Mouse (Mus musculus): ENCODE data around the gene Aes. TPM values are rescaled to one million over a fixed set of nuclear protein-coding genes. Genes with fewer than 3 reads are reported as not detected.

The Aes gene
- polyA plus RNA-seq, 1 experiment from 2014 or later = 404 TPM

GRCm38 (mm10) chr10:81537429-81537828 is 21.9 kb upstream of the Aes start:
- H3K4me1 ChIP-seq (ENCODE audit: insufficient read depth) = no peaks in the 10 kb centered on the region
- H3K27me3 ChIP-seq (ENCODE audit: insufficient read depth, low read length) = no peaks in the 10 kb centered on the region
- H3K4me2 ChIP-seq = no peak overlapping the region
- H3K9ac ChIP-seq = no peak overlapping the region
- DNase-seq (no peak), ATAC-seq (ENCODE audit: insufficient read depth) (no peak)
- H3K36me3 ChIP-seq (ENCODE audit: insufficient read depth) = peaks cover 35% of the 10 kb centered on the region
- WGBS = 95% methylated on average over 2 of the region's 2 CpGs
- no peaks in the 10 kb centered on the region for H3K9me3 ChIP-seq (ENCODE audit: low read depth, low read length)
- no peak overlapping the region for H3K27ac ChIP-seq (ENCODE audit: low read depth)
- no peak for TF ChIP-seq CTCF (IDR thresholded peaks at IDR 0.05; ENCODE audit: low read depth)
- H3K4me3 ChIP-seq (ENCODE audit: low read depth, low read length) = no peak overlapping the region

GRCm38 (mm10) chr10:81538321-81539048 is 20.8 kb upstream of the Aes start:
- Histone ChIP-seq H3K9ac (no peak overlapping the region), H3K4me2 (no peak overlapping the region), H3K4me1 (ENCODE audit: insufficient read depth) (0 out of 2 replicates have a peak, but pooled peaks cover 8% of the 10 kb centered on the region), H3K27ac (ENCODE audit: low read depth) (no peak overlapping the region), H3K9me3 (ENCODE audit: low read depth, low read length) (no peaks in the 10 kb centered on the region), H3K4me3 (ENCODE audit: low read depth, low read length) (no peak overlapping the region), H3K27me3 (ENCODE audit: insufficient read depth, low read length) (no peaks in the 10 kb centered on the region), H3K36me3 (ENCODE audit: insufficient read depth) (peaks cover 31% of the 10 kb centered on the region)
- ATAC-seq (ENCODE audit: insufficient read depth) (no peak), DNase-seq (no peak)
- TF ChIP-seq CTCF (IDR thresholded peaks at IDR 0.05; ENCODE audit: low read depth) = no peak
- WGBS = 79% methylated on average over 3 of the region's 3 CpGs

GRCm38 (mm10) chr10:81541363-81541762 is 17.9 kb upstream of the Aes start:
- H3K36me3 ChIP-seq (ENCODE audit: insufficient read depth) = peaks cover 15% of the 10 kb centered on the region
- 72% methylated on average over 5 of the region's 5 CpGs for WGBS

GRCm38 (mm10) chr10:81541803-81542202 is 17.5 kb upstream of the Aes start:
- H3K9me3 ChIP-seq (ENCODE audit: low read depth, low read length) = no peaks in the 10 kb centered on the region
- TF ChIP-seq CTCF (IDR thresholded peaks at IDR 0.05; ENCODE audit: low read depth) = no peak
- H3K9ac ChIP-seq = peak overlapping the region; percentile 32
- H3K4me2 ChIP-seq = peak overlapping the region; percentile 27; the same call in 1 of the 2 replicates
- 0 out of 2 replicates have a peak, but pooled peaks cover 8% of the 10 kb centered on the region for H3K4me1 ChIP-seq (ENCODE audit: insufficient read depth)
- ATAC-seq (ENCODE audit: insufficient read depth) (no peak), DNase-seq (peak; percentile 29)
- no peak overlapping the region for H3K4me3 ChIP-seq (ENCODE audit: low read depth, low read length)
- 50% methylated on average over 10 of the region's 10 CpGs for WGBS
- H3K36me3 ChIP-seq (ENCODE audit: insufficient read depth) = peaks cover 15% of the 10 kb centered on the region
- no peak overlapping the region; the same call in 1 of the 2 replicates for H3K27ac ChIP-seq (ENCODE audit: low read depth)
- H3K27me3 ChIP-seq (ENCODE audit: insufficient read depth, low read length) = no peaks in the 10 kb centered on the region

More at GRCm38 (mm10) chr10:81541363-81541762, 17.9 kb upstream of the Aes start:
- no peak for TF ChIP-seq CTCF (IDR thresholded peaks at IDR 0.05; ENCODE audit: low read depth)
- Histone ChIP-seq H3K4me2 (no peak overlapping the region), H3K4me3 (ENCODE audit: low read depth, low read length) (no peak overlapping the region), H3K9ac (peak overlapping the region; percentile 32; the same call in 1 of the 2 replicates), H3K9me3 (ENCODE audit: low read depth, low read length) (no peaks in the 10 kb centered on the region), H3K27me3 (ENCODE audit: insufficient read depth, low read length) (no peaks in the 10 kb centered on the region), H3K27ac (ENCODE audit: low read depth) (no peak overlapping the region; the same call in 1 of the 2 replicates), H3K4me1 (ENCODE audit: insufficient read depth) (0 out of 2 replicates have a peak, but pooled peaks cover 8% of the 10 kb centered on the region)
- no peak for ATAC-seq (ENCODE audit: insufficient read depth)
- no peak for DNase-seq

- 73% methylated on average over 7 of the region's 7 CpGs for WGBS
- peak overlapping the region; percentile 94; the same call in 1 of the 2 replicates for H3K4me3 ChIP-seq (ENCODE audit: low read depth, low read length)
- H3K27me3 ChIP-seq (ENCODE audit: insufficient read depth, low read length) = no peaks in the 10 kb centered on the region
- DNase-seq (no peak), ATAC-seq (ENCODE audit: insufficient read depth) (no peak)
- no peak overlapping the region for H3K27ac ChIP-seq (ENCODE audit: low read depth)
- H3K4me1 ChIP-seq (ENCODE audit: insufficient read depth) = 0 out of 2 replicates have a peak, but pooled peaks cover 8% of the 10 kb centered on the region
- peak overlapping the region; percentile 94 for H3K9ac ChIP-seq
- TF ChIP-seq CTCF (IDR thresholded peaks at IDR 0.05; ENCODE audit: low read depth) = no peak
- no peaks in the 10 kb centered on the region for H3K9me3 ChIP-seq (ENCODE audit: low read depth, low read length)
- H3K36me3 ChIP-seq (ENCODE audit: insufficient read depth) = peaks cover 15% of the 10 kb centered on the region
- peak overlapping the region; percentile 97 for H3K4me2 ChIP-seq
Observed at GRCm38 (mm10) chr10:81542727-81543460, 16.4 kb upstream of the Aes start.

- no peak for TF ChIP-seq CTCF (IDR thresholded peaks at IDR 0.05; ENCODE audit: low read depth)
- DNase-seq (no peak), ATAC-seq (ENCODE audit: insufficient read depth) (no peak)
- no peaks in the 10 kb centered on the region for H3K27me3 ChIP-seq (ENCODE audit: insufficient read depth, low read length)
- 0 out of 2 replicates have a peak, but pooled peaks cover 8% of the 10 kb centered on the region for H3K4me1 ChIP-seq (ENCODE audit: insufficient read depth)
- 78% methylated on average over 1 of the region's 1 CpGs for WGBS
- H3K4me2 ChIP-seq = peak overlapping the region; percentile 97
- no peak overlapping the region for H3K27ac ChIP-seq (ENCODE audit: low read depth)
- H3K36me3 ChIP-seq (ENCODE audit: insufficient read depth) = peaks cover 15% of the 10 kb centered on the region
- H3K9ac ChIP-seq = peak overlapping the region; percentile 94
- H3K9me3 ChIP-seq (ENCODE audit: low read depth, low read length) = no peaks in the 10 kb centered on the region
- H3K4me3 ChIP-seq (ENCODE audit: low read depth, low read length) = peak overlapping the region; percentile 94
Observed at GRCm38 (mm10) chr10:81543633-81544032, 15.7 kb upstream of the Aes start.
